Mouse (Mus musculus) cortical plate, adult 2 months (tissue): ENCODE measurements around the gene Ttc9c. TPM values are rescaled to one million over a fixed set of nuclear protein-coding genes. Genes with fewer than 3 reads are reported as not detected.

Source experiments
- H3K27ac ChIP-seq: fragments of 200-500 bp; 2 replicates; pipeline ENCODE4 v1.5.1; 2012; ENCODE audit warnings: low read length, control low read depth, inconsistent platforms; ENCODE audit not compliant: insufficient read depth
- H3K4me1 ChIP-seq: fragments of 200-500 bp; 2 replicates; pipeline ENCODE4 v1.6.1; 2011; ENCODE audit warnings: low read length; ENCODE audit not compliant: control insufficient read depth, insufficient read depth
- H3K4me3 ChIP-seq: fragments of 200-500 bp; 2 replicates; pipeline ENCODE4 v1.5.1; 2011; ENCODE audit warnings: mild to moderate bottlenecking, low read length, control low read depth; ENCODE audit not compliant: insufficient read depth
- CTCF ChIP-seq: fragments of 200-500 bp; IDR thresholded peaks from 2 replicates; pipeline ENCODE4 v1.5.1; 2011; ENCODE audit warnings: mild to moderate bottlenecking, control low read depth, low read length; ENCODE audit not compliant: insufficient read depth; ENCODE audit errors: extremely low read depth
- POLR2A ChIP-seq: fragments of 200-500 bp; IDR thresholded peaks from 2 replicates; pipeline ENCODE4 v1.6.1; 2011; ENCODE audit warnings: mild to moderate bottlenecking, low read length, control low read depth; ENCODE audit not compliant: insufficient read depth; ENCODE audit errors: extremely low read depth
- polyA plus RNA-seq: library from polyadenylated mRNA; depleted of rRNA; stranded (reverse); fragments of >200 nt; gene quantifications from 2 replicates; pipeline ENCODE4 v1.2.3, GENCODE M21; 2012

The Ttc9c gene
- polyA plus RNA-seq, 1 experiment, result 29.5 TPM

GRCm38 (mm10) chr19:8789171-8789570 is 30.0 kb downstream of the Ttc9c start:
- Histone ChIP-seq H3K27ac (peak overlapping the region; percentile 32), H3K4me3 (no peak overlapping the region), H3K4me1 (peaks cover 6% of the 10 kb centered on the region; the same call in 1 of the 2 replicates)
- TF ChIP-seq POLR2A, result no peak
- TF ChIP-seq CTCF, result no peak

- H3K4me1 ChIP-seq, result peaks cover 6% of the 10 kb centered on the region; the same call in 1 of the 2 replicates
- TF ChIP-seq POLR2A, result no peak
- TF ChIP-seq CTCF, result no peak
- H3K4me3 ChIP-seq, result no peak overlapping the region
- H3K27ac ChIP-seq, result peak overlapping the region; percentile 32
Measured at GRCm38 (mm10) chr19:8788521-8788920, 30.6 kb downstream of the Ttc9c start.

GRCm38 (mm10) chr19:8786008-8786781 is 32.9 kb downstream of the Ttc9c start, which contains the start of gene Taf6l:
Taf6l (minus strand) TSS chr19:8786417.
- Histone ChIP-seq H3K27ac (no peak within 1 kb of the TSS), H3K4me1 (peaks cover 6% of the 10 kb centered on the region; the same call in 1 of the 2 replicates), H3K4me3 (peak within 1 kb of the TSS; percentile 49)
- TF ChIP-seq CTCF (0 out of 2 replicates have a peak, but pooled peaks have one; percentile 9), POLR2A (no peak)

- TF ChIP-seq CTCF (no peak), POLR2A (no peak)
Measured at GRCm38 (mm10) chr19:8774951-8775421, 44.1 kb downstream of the Ttc9c start.

GRCm38 (mm10) chr19:8774086-8774835 is 44.9 kb downstream of the Ttc9c start, which contains the start of gene Tmem179b:
Tmem179b (minus strand) TSS chr19:8774467.
- Histone ChIP-seq H3K4me3 (peak within 1 kb of the TSS; percentile 84), H3K4me1 (peaks cover 6% of the 10 kb centered on the region; the same call in 1 of the 2 replicates), H3K27ac (peak within 1 kb of the TSS; percentile 99)
- TF ChIP-seq CTCF (no peak), POLR2A (peak; percentile 95)

More at GRCm38 (mm10) chr19:8774951-8775421, 44.1 kb downstream of the Ttc9c start:
- Histone ChIP-seq H3K4me1 (peaks cover 6% of the 10 kb centered on the region; the same call in 1 of the 2 replicates), H3K27ac (peak overlapping the region; percentile 99), H3K4me3 (peak overlapping the region; percentile 84)

- peaks cover 6% of the 10 kb centered on the region; the same call in 1 of the 2 replicates for H3K4me1 ChIP-seq
- TF ChIP-seq CTCF (no peak), POLR2A (no peak)
- peak overlapping the region; percentile 84; the same call in 1 of the 2 replicates for H3K4me3 ChIP-seq
- no peak overlapping the region for H3K27ac ChIP-seq
Measured at GRCm38 (mm10) chr19:8773409-8773808, 45.7 kb downstream of the Ttc9c start.

GRCm38 (mm10) chr19:8772996-8773395 is 46.1 kb downstream of the Ttc9c start:
- Histone ChIP-seq H3K4me1 (peaks cover 6% of the 10 kb centered on the region; the same call in 1 of the 2 replicates), H3K27ac (no peak overlapping the region), H3K4me3 (peak overlapping the region; percentile 84; the same call in 1 of the 2 replicates)
- TF ChIP-seq CTCF (no peak), POLR2A (no peak)

- no peak for TF ChIP-seq CTCF
- TF ChIP-seq POLR2A, result peak; percentile 88
- peak within 1 kb of the TSS; percentile 70 for H3K27ac ChIP-seq
- peak within 1 kb of the TSS; percentile 70 for H3K4me3 ChIP-seq
- H3K4me1 ChIP-seq, result peaks cover 6% of the 10 kb centered on the region; the same call in 1 of the 2 replicates
Measured at GRCm38 (mm10) chr19:8770567-8771270, 48.4 kb downstream of the Ttc9c start, which contains the start of gene Tmem223. Tmem223 (plus strand) TSS chr19:8770996.

GRCm38 (mm10) chr19:8765562-8765961 is 53.6 kb downstream of the Ttc9c start:
- Histone ChIP-seq H3K4me3 (no peak overlapping the region), H3K27ac (no peak overlapping the region), H3K4me1 (no peaks in the 10 kb centered on the region)
- TF ChIP-seq CTCF, result no peak
- TF ChIP-seq POLR2A, result no peak
